Mouse (Mus musculus): Measurements from ENCODE around the gene Kitl.

Kitl gene

GRCm38 (mm10) chr10:100030385-100030784 is 15.0 kb downstream of the Kitl start:
- no peak for DNase-seq

DNA sequence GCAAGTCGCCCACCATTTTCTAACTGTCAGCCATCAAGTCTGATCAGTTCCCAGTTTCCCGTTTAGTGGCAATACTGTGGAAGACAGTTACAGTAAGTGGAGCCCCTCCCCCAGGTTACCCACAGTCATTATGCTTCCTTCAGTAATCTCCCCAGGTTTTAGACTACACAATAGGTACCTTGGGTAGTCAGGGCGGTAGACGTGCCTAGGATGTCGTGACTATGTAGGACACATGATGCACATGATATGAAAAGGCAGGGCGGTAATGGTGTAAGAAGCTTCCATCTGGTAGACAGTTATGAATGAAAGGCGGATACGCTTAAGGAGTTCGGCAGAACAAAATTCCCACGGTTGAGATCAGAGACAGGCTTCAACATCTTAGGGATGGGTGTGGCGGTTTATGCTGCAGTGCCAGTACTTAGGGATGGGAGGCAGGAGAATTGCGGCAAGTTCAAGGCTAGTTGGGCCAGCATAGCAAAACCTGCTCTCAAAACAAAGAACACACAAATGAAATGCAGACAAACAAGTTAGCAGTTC is 15.6 kb downstream of the Kitl start:
- no peak for DNase-seq

DNA sequence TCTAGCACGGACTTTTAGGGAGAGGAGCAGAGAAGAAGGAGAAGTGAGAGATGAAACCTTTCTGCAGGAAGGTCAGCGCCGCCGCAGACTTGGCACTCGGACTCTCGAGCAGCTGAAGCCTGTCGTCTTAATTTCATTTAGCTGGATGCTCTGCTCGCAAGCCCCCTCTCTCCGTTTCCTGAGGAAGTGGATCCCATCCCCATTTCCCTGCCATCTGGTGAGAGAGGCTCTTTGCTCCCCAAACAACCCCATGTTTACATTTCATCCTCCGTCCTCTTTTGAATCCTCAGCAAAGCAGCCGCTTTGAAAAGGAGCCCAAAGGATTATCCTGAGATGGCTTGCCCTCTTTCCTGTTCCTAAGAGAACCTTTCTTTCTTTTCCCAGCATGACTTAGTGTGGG is 16.2 kb downstream of the Kitl start:
- no peak for DNase-seq

DNA sequence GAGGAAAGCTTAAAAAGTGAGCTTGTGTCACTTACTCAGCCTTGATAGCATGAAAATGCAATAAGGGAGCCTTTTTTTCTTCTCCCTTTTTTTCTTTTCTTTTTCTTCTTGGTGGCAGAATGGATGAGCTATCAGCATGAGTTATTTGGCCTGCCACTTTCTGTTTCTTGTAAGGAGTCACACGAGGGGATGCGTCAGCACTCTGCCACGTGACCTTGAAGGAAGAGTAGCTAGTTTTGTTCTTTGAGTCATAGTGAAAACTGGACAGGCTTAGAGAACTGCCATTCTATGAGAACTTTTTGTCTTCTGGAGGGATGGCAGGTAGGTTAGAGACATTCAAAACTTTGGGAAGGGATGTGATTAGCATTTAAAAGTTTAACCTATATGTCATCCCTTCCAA is 17.1 kb downstream of the Kitl start:
- no peak for DNase-seq

GRCm38 (mm10) chr10:100036021-100036420 is 20.6 kb downstream of the Kitl start:
- no peak for DNase-seq

DNA sequence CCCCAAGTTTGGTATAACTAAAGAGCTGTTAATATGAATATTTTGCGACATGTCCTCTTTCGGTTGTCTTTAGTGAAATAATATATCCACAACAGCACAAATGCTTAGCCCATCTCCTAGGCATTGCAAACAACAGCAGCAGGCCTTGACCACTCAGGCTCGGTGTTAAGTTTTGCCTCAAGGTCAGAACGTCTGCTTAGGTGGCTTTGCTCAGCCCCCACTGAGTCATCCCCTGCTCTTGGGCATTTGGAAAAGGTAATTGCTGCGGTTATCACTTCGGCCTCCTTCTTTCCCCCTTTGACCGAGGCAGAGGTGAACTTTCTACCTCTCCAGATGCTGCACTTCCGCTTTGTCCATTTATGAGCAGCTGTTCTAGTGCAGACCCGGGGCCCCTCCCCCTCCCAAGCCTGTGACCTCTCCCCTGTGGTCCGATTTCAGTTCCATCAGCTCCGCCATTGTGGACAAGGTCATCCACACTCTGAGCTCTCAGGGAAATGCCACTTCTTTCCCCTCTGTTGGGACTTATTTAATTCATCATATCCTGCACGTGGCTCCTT is 23.0 kb downstream of the Kitl start:
- no peak for DNase-seq

DNA sequence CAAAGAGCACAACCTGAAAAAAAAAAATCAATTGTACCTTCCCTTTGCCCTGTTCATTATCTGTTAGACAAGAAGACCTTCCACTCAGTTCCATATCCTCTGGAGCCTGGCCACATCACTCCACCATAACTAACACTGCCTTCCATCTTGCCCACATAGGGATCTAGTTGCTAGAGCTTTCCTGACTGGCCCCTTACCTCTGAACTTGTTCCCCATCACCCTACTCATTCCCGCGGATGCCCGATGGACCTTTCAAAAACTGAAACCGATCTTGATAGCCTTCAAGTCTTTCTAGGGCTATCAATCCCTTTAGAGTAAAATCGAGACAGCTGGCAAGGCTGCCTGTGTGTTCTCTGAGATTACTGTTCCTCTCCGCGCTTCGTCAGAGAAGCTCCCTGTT is 23.6 kb downstream of the Kitl start:
- DNase-seq = no peak

- no peak for DNase-seq
These were observed 28.3 kb downstream of the Kitl start for GRCm38 (mm10) chr10:100043748-100044147.

- no peak for DNase-seq
These were observed 28.7 kb downstream of the Kitl start for GRCm38 (mm10) chr10:100044153-100044552.

- DNase-seq = no peak
These were observed 35.8 kb downstream of the Kitl start for GRCm38 (mm10) chr10:100051146-100051783.

DNA sequence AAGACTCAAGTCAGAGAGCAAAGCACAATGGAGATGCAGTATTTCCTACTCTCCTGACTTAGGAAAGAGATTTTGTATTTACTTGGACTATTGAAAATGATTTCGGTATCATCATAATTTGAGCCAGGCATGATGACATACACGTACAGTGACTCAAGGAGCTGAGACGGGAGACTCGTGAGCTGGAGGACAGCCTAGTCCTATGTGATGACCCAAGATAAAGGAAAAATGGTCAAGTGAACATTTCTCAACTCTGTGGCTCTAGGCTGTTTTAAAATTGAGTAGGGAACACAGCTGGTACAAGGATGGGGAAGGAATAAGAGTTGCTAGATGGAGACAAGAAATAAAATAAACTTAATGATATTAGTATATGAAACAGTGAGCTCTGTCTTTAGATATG is 37.0 kb downstream of the Kitl start:
- DNase-seq = no peak

DNA sequence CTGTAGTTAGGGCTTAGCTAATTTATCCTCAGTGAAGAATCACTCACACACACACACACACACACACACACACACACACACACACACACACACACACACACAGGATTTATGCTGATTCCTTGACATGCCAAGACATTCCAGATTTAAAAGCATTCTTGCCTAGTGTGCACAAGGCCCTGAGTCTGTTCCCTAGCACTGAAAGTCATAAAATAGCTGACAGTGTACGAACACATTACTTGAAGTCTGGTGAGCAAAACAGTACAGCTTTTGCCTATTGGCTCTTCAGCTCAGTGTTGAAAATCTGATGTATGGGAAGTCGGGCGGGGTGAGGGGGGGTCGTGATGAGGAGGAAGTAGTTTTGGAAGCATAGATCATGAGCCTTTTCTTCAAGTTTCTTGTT is 37.5 kb downstream of the Kitl start:
- no peak for DNase-seq

- no peak for DNase-seq
These were observed 38.6 kb downstream of the Kitl start for GRCm38 (mm10) chr10:100054006-100054405.

- DNase-seq = no peak
These were observed 39.7 kb downstream of the Kitl start for GRCm38 (mm10) chr10:100055082-100055481.

DNA sequence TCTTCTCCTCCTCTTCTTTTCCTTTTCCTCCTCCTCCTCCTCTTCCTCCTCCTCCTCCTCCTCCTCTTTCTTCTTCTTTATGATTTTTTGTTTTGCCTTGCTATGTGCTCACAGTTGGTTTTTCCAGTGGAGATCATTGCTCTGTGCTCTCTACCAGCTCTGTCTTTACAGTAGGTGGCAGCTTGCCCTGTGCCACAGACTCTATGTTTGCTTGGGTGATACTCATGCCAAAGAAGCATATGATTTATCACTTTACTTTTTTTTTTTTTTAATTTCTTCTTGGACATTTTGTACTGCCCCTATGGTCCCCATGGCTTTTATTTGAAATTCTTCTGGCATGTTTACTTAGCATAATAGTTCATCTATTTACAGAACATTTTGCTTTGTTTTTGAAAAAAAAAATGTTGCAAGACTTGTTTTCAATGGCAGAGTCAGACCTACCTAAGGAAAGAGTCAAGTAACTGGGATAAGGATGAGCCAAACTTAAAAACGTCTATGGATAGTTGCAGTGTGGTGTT is 41.7 kb downstream of the Kitl start:
- DNase-seq = no peak

GRCm38 (mm10) chr10:100059356-100059755 is 43.9 kb downstream of the Kitl start:
- no peak for DNase-seq

GRCm38 (mm10) chr10:100065529-100066301 is 50.3 kb downstream of the Kitl start:
- no peak for DNase-seq

DNA sequence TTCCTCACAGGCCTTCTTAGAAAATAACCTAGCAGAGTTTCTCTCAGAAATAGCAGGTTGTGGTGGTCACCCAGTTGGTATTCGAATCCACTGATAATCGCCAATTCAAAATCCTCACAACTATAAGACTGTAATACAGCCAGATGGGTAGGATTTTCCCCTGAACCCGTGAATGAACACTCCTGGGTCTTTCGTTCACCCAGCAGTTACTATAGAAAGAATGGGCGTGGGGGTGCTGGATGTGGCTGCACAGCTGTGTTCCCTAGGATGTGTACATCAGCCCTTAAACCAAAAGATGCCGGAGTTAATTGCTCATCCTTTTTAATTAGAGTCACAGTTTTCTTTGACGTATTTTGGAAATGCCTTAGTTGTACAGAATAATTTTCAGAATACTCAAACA is 50.9 kb downstream of the Kitl start:
- no peak for DNase-seq

- no peak for DNase-seq
These were observed 57.2 kb downstream of the Kitl start for GRCm38 (mm10) chr10:100072641-100073040.

DNA sequence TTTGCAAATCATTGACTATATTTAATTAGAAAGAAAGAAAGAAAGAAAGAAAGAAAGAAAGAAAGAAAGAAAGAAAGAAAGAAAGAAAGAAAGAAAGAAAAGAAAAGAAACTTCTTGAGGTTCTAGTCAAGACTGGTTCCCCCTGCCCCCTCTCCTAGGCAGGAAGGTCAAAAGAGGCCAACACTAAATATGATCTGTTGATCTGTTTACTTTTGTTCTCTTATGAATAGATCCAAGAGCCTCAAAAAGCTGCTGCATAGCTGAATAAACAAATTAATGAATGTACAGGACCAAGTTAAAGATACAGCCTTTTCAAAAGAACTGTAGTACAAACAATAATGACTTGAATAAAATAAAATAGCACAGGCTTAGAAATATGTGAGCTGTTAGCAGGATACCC is 57.7 kb downstream of the Kitl start:
- DNase-seq = no peak

DNA sequence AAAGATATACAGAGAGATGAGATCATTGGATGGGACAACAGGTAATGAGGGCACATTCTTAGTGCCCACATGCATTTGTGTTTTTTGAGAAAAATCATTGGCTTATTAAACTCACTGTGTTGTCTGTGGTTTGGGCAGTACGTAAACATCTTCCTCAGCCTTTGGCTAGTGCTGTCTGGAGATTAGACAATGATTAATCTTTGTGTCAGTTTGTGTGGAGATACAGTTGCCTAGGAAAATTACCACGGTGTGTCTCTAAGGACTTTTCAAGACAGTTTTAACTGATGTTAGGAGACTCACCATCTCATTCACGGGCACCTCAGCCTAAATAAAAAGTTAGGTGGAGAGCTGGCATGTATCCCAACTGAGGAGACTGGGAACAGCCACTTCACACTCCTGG is 85.7 kb downstream of the Kitl start:
- no peak for DNase-seq

- DNase-seq = no peak
These were observed 95.8 kb downstream of the Kitl start for GRCm38 (mm10) chr10:100111209-100111608.

GRCm38 (mm10) chr10:100115570-100115969 is 100.1 kb downstream of the Kitl start:
- DNase-seq = no peak

GRCm38 (mm10) chr10:100124452-100124851 is 109.0 kb downstream of the Kitl start:
- no peak for DNase-seq
